Mouse (Mus musculus) ovary, postnatal 10 days (tissue): ENCODE data around the gene Polg2.
A peak's percentile ranks its signal among the peaks of the same experiment; 100 is the strongest.
"Not testable (repeated sequence)": the region's sequence is repeated elsewhere in the genome, so short reads cannot be mapped to it uniquely, and the experiment has no call there.

Source experiments
- DNase-seq: peaks from one replicate; pipeline ENCODE4 v3.0.0; 2022; ENCODE audit warnings: low spot score

Polg2 gene

GRCm38 (mm10) chr11:106779388-106780088 lies at the start of gene Polg2:
Gene Polg2, minus strand, starts transcription at chr11:106779537.
- peak; percentile 86 for DNase-seq

- DNase-seq: no peak
These were observed 48.7 kb upstream of the Polg2 start for GRCm38 (mm10) chr11:106828079-106828478.

GRCm38 (mm10) chr11:106824403-106824802 lies 45.1 kb upstream of the Polg2 start:
- DNase-seq: no peak

- DNase-seq: no peak
These were observed 44.4 kb upstream of the Polg2 start for GRCm38 (mm10) chr11:106823741-106824140.

- no peak for DNase-seq
These were observed 43.6 kb upstream of the Polg2 start for GRCm38 (mm10) chr11:106822911-106823310.

GRCm38 (mm10) chr11:106822491-106822890 lies 43.2 kb upstream of the Polg2 start:
- no peak for DNase-seq

GRCm38 (mm10) chr11:106821397-106821796 lies 42.1 kb upstream of the Polg2 start:
- DNase-seq: no peak

GRCm38 (mm10) chr11:106820972-106821371 lies 41.6 kb upstream of the Polg2 start:
- no peak for DNase-seq

GRCm38 (mm10) chr11:106820252-106820651 lies 40.9 kb upstream of the Polg2 start:
- no peak for DNase-seq

GRCm38 (mm10) chr11:106819595-106819994 lies 40.3 kb upstream of the Polg2 start:
- DNase-seq: no peak

- DNase-seq: no peak
These were observed 39.0 kb upstream of the Polg2 start for GRCm38 (mm10) chr11:106818341-106818740.

- no peak for DNase-seq
These were observed 38.5 kb upstream of the Polg2 start for GRCm38 (mm10) chr11:106817808-106818207.

GRCm38 (mm10) chr11:106817156-106817555 lies 37.8 kb upstream of the Polg2 start:
- no peak for DNase-seq

- no peak for DNase-seq
These were observed 37.0 kb upstream of the Polg2 start for GRCm38 (mm10) chr11:106816316-106816715.

GRCm38 (mm10) chr11:106815761-106816160 lies 36.4 kb upstream of the Polg2 start:
- DNase-seq: no peak

- no peak for DNase-seq
These were observed 36.0 kb upstream of the Polg2 start for GRCm38 (mm10) chr11:106815331-106815730.

GRCm38 (mm10) chr11:106814601-106815320 lies 35.4 kb upstream of the Polg2 start:
- no peak for DNase-seq

- DNase-seq: no peak
These were observed 33.2 kb upstream of the Polg2 start for GRCm38 (mm10) chr11:106812410-106813136.

- not testable (repeated sequence) for DNase-seq
These were observed 28.1 kb upstream of the Polg2 start for GRCm38 (mm10) chr11:106807442-106807841.

- no peak for DNase-seq
These were observed 22.8 kb upstream of the Polg2 start for GRCm38 (mm10) chr11:106802069-106802627.

GRCm38 (mm10) chr11:106795679-106796078 lies 16.3 kb upstream of the Polg2 start:
- no peak for DNase-seq

- no peak for DNase-seq
These were observed 14.5 kb upstream of the Polg2 start for GRCm38 (mm10) chr11:106793846-106794245.

GRCm38 (mm10) chr11:106789649-106790048 lies 10.3 kb upstream of the Polg2 start:
- DNase-seq: no peak
